Mouse (Mus musculus) myocyte (in vitro differentiated cells): Measurements from ENCODE around the gene Txndc5. TPM values are rescaled to one million over a fixed set of nuclear protein-coding genes. Genes with fewer than 3 reads are reported as not detected.

Experiments
- H3K27me3 ChIP-seq: one replicate; pipeline ENCODE4 v1.6.1; 2011; ENCODE audit not compliant: control insufficient read depth, insufficient read depth, insufficient read length
- H3K36me3 ChIP-seq: one replicate; pipeline ENCODE4 v1.6.1; 2011; ENCODE audit not compliant: control insufficient read depth, insufficient read depth
- H3K4me2 ChIP-seq: one replicate; pipeline ENCODE4 v1.6.1; 2011; ENCODE audit warnings: low read depth, control low read depth
- H3K4me3 ChIP-seq: one replicate; pipeline ENCODE4 v1.5.1; 2011; ENCODE audit warnings: mild to moderate bottlenecking, control low read depth, moderate library complexity
- H3K79me2 ChIP-seq: one replicate; pipeline ENCODE4 v1.6.1; 2011; ENCODE audit not compliant: control insufficient read depth, insufficient read depth
- H3ac ChIP-seq: one replicate; pipeline ENCODE4 v1.6.1; 2011; ENCODE audit not compliant: control insufficient read depth, insufficient read length
- CEBPB ChIP-seq: IDR thresholded peaks from 2 replicates; pipeline ENCODE4 v1.6.1; 2011; ENCODE audit warnings: mild to moderate bottlenecking, moderate library complexity; ENCODE audit not compliant: poor library complexity, insufficient read depth, severe bottlenecking
- E2F4 ChIP-seq: IDR thresholded peaks from one replicate; pipeline ENCODE4 v1.6.1; 2011; ENCODE audit warnings: mild to moderate bottlenecking, control low read depth, moderate library complexity; ENCODE audit not compliant: insufficient read depth
- MAX ChIP-seq: IDR thresholded peaks from one replicate; pipeline ENCODE4 v1.6.1; 2011; ENCODE audit warnings: low read depth, mild to moderate bottlenecking, control low read depth
- MYOD1 ChIP-seq, 3 experiments: IDR thresholded peaks; one replicate each; pipeline ENCODE4 v1.6.1; 2011; ENCODE audit warnings: control low read depth in 2 of 3, low read depth in 2 of 3, mild to moderate bottlenecking in 2 of 3, moderate library complexity in 1 of 3; ENCODE audit not compliant: insufficient read length in 2 of 3, control insufficient read depth in 1 of 3
- MYOG ChIP-seq, 3 experiments: IDR thresholded peaks; one replicate each; pipeline ENCODE4 v1.6.1; 2011; ENCODE audit warnings: control low read depth in 2 of 3, low read depth in 2 of 3, mild to moderate bottlenecking in 2 of 3; ENCODE audit not compliant: insufficient read length in 2 of 3, control insufficient read depth in 1 of 3, insufficient read depth in 1 of 3
- POLR2A ChIP-seq: IDR thresholded peaks from one replicate; pipeline ENCODE4 v1.6.1; 2011; ENCODE audit warnings: low read depth, mild to moderate bottlenecking, control low read depth, moderate library complexity; ENCODE audit not compliant: insufficient read length
- POLR2AphosphoS2 ChIP-seq: IDR thresholded peaks from one replicate; pipeline ENCODE4 v1.6.1; 2011; ENCODE audit warnings: low read depth, control low read depth; ENCODE audit not compliant: insufficient read length
- REST ChIP-seq: IDR thresholded peaks from one replicate; pipeline ENCODE4 v1.6.1; 2011; ENCODE audit warnings: mild to moderate bottlenecking, control low read depth, moderate library complexity; ENCODE audit not compliant: insufficient read depth, insufficient read length
- SRF ChIP-seq: IDR thresholded peaks from one replicate; pipeline ENCODE4 v1.6.1; 2011; ENCODE audit warnings: low read depth; ENCODE audit not compliant: control insufficient read depth, insufficient read length
- TCF12 ChIP-seq: IDR thresholded peaks from one replicate; pipeline ENCODE4 v1.6.1; 2011; ENCODE audit warnings: mild to moderate bottlenecking, control low read depth; ENCODE audit not compliant: poor library complexity, insufficient read depth, severe bottlenecking
- TCF3 ChIP-seq: IDR thresholded peaks from one replicate; pipeline ENCODE4 v1.6.1; 2011; ENCODE audit warnings: low read depth, control low read depth; ENCODE audit not compliant: insufficient read length
- USF1 ChIP-seq: IDR thresholded peaks from one replicate; pipeline ENCODE4 v1.6.1; 2011; ENCODE audit warnings: low read depth, mild to moderate bottlenecking, control low read depth, moderate library complexity
- polyA plus RNA-seq: library from polyadenylated mRNA; unstranded; fragments of >200 nt; fragmentation: generic; extraction: Trizol; gene quantifications from one replicate; pipeline ENCODE4 v1.2.1, GENCODE M21; 2012; ENCODE audit warnings: missing spikeins

Txndc5 gene
- polyA plus RNA-seq, 1 experiment, result 127 TPM

- no peak overlapping the region for H3ac ChIP-seq
- peaks cover 24% of the 10 kb centered on the region for H3K36me3 ChIP-seq
- no peak overlapping the region for H3K4me2 ChIP-seq
- TF ChIP-seq CEBPB, result no peak
- TF ChIP-seq REST, result no peak
- no peak for TF ChIP-seq POLR2AphosphoS2
- TF ChIP-seq SRF, result no peak
- TF ChIP-seq MAX, result no peak
- TF ChIP-seq MYOD1 (IDR thresholded peaks at IDR 0.05; ENCODE audit: control insufficient read depth in 1 of 3, insufficient read length in 2 of 3, low read depth in 2 of 3), result no peak
- TF ChIP-seq TCF3, result no peak
- TF ChIP-seq E2F4, result no peak
- H3K4me3 ChIP-seq, result no peak overlapping the region
- H3K27me3 ChIP-seq, result no peaks in the 10 kb centered on the region
- H3K79me2 ChIP-seq, result no peaks in the 10 kb centered on the region
These were observed 22.3 kb downstream of the Txndc5 start for GRCm38 (mm10) chr13:38506320-38506719.

- Histone ChIP-seq H3K4me3 (no peak overlapping the region), H3ac (no peak overlapping the region), H3K4me2 (no peak overlapping the region), H3K27me3 (no peaks in the 10 kb centered on the region), H3K79me2 (no peaks in the 10 kb centered on the region), H3K36me3 (peaks cover 30% of the 10 kb centered on the region)
- TF ChIP-seq MAX (no peak), SRF (no peak), REST (no peak), MYOD1 (IDR thresholded peaks at IDR 0.05; ENCODE audit: control insufficient read depth in 1 of 3, insufficient read length in 2 of 3, low read depth in 2 of 3) (no peak)
These were observed 25.3 kb downstream of the Txndc5 start for GRCm38 (mm10) chr13:38503137-38503849.

- Histone ChIP-seq H3K4me3 (no peak overlapping the region), H3K27me3 (no peaks in the 10 kb centered on the region), H3K79me2 (no peaks in the 10 kb centered on the region), H3ac (no peak overlapping the region), H3K36me3 (peaks cover 17% of the 10 kb centered on the region), H3K4me2 (no peak overlapping the region)
- TF ChIP-seq SRF, result no peak
- TF ChIP-seq MYOD1 (IDR thresholded peaks at IDR 0.05; ENCODE audit: control insufficient read depth in 1 of 3, insufficient read length in 2 of 3, low read depth in 2 of 3), result no peak
- no peak for TF ChIP-seq POLR2A
- TF ChIP-seq REST, result no peak
- TF ChIP-seq USF1, result no peak
These were observed 27.3 kb downstream of the Txndc5 start for GRCm38 (mm10) chr13:38501314-38501713.

GRCm38 (mm10) chr13:38496715-38497114, 31.9 kb downstream of the Txndc5 start:
- H3K79me2 ChIP-seq, result no peaks in the 10 kb centered on the region
- H3K27me3 ChIP-seq, result peaks cover 4% of the 10 kb centered on the region
- TF ChIP-seq MYOG (IDR thresholded peaks at IDR 0.05; ENCODE audit: control insufficient read depth in 1 of 3, insufficient read depth in 1 of 3, insufficient read length in 2 of 3, low read depth in 2 of 3) (no peak), SRF (no peak), USF1 (no peak), E2F4 (no peak), POLR2A (no peak), TCF12 (no peak), MAX (no peak), POLR2AphosphoS2 (no peak), CEBPB (no peak), MYOD1 (IDR thresholded peaks at IDR 0.05; ENCODE audit: control insufficient read depth in 1 of 3, insufficient read length in 2 of 3, low read depth in 2 of 3) (no peak), TCF3 (no peak), REST (no peak)
- no peak overlapping the region for H3K4me2 ChIP-seq
- no peak overlapping the region for H3K4me3 ChIP-seq
- H3ac ChIP-seq, result no peak overlapping the region
- peaks cover 10% of the 10 kb centered on the region for H3K36me3 ChIP-seq

GRCm38 (mm10) chr13:38486767-38487166, 41.9 kb downstream of the Txndc5 start:
- Histone ChIP-seq H3K27me3 (peaks cover 22% of the 10 kb centered on the region), H3K36me3 (no peaks in the 10 kb centered on the region), H3K79me2 (no peaks in the 10 kb centered on the region), H3ac (no peak overlapping the region), H3K4me3 (no peak overlapping the region), H3K4me2 (no peak overlapping the region)
- no peak for TF ChIP-seq POLR2A
- no peak for TF ChIP-seq E2F4
- TF ChIP-seq SRF, result no peak
- TF ChIP-seq REST, result no peak
- TF ChIP-seq CEBPB, result no peak
- TF ChIP-seq TCF3, result no peak
- no peak for TF ChIP-seq USF1
- TF ChIP-seq MYOD1 (IDR thresholded peaks at IDR 0.05; ENCODE audit: control insufficient read depth in 1 of 3, insufficient read length in 2 of 3, low read depth in 2 of 3), result no peak
- TF ChIP-seq TCF12, result no peak
- TF ChIP-seq POLR2AphosphoS2, result no peak
- TF ChIP-seq MAX, result no peak
- TF ChIP-seq MYOG (IDR thresholded peaks at IDR 0.05; ENCODE audit: control insufficient read depth in 1 of 3, insufficient read depth in 1 of 3, insufficient read length in 2 of 3, low read depth in 2 of 3), result no peak
